Mouse (Mus musculus) kidney, embryonic 16.5 days (tissue): ENCODE measurements around the gene Gnaz. TPM values are rescaled to one million over a fixed set of nuclear protein-coding genes. Genes with fewer than 3 reads are reported as not detected.

Experiments
- ATAC-seq: fragments of 200-750 bp; cut with Nextera tagmentation; 2 replicates; pipeline ENCODE4 v1.8.0; 2017; ENCODE audit warnings: moderate TSS enrichment; ENCODE audit not compliant: low FRiP score, low TSS enrichment
- H3K27ac ChIP-seq: fragments of 300-500 bp; sonication (generic); 2 replicates; pipeline ENCODE4 v1.5.1; 2014; ENCODE audit warnings: low read length
- H3K27me3 ChIP-seq: fragments of 300-500 bp; sonication (generic); 2 replicates; pipeline ENCODE4 v1.6.1; 2014; ENCODE audit warnings: low read length, control low read depth, mixed read lengths; ENCODE audit not compliant: insufficient read depth
- H3K36me3 ChIP-seq: fragments of 300-500 bp; sonication (generic); 2 replicates; pipeline ENCODE4 v1.6.1; 2014; ENCODE audit warnings: low read length, control low read depth, mixed read lengths; ENCODE audit not compliant: insufficient read depth
- H3K4me1 ChIP-seq: fragments of 300-500 bp; sonication (generic); 2 replicates; pipeline ENCODE4 v1.6.1; 2014; ENCODE audit warnings: low read length, control low read depth, mixed read lengths; ENCODE audit not compliant: insufficient read depth
- H3K4me2 ChIP-seq: fragments of 300-500 bp; sonication (generic); replicated peaks from 2 replicates; pipeline ENCODE4 v1.6.1; 2014; ENCODE audit warnings: low read depth, low read length
- H3K4me3 ChIP-seq: fragments of 300-500 bp; sonication (generic); 2 replicates; pipeline ENCODE4 v1.5.1; 2014; ENCODE audit warnings: mild to moderate bottlenecking, low read length
- H3K9ac ChIP-seq: fragments of 300-500 bp; sonication (generic); replicated peaks from 2 replicates; pipeline ENCODE4 v1.6.1; 2014; ENCODE audit warnings: low read length
- H3K9me3 ChIP-seq: fragments of 300-500 bp; sonication (generic); 2 replicates; pipeline ENCODE4 v1.6.1; 2016; ENCODE audit warnings: low read length, control low read depth
- WGBS: fragments of 180-500 bp; shearing (Covaris S2); extraction: QIAGEN DNeasy Blood & Tissue Kit; methylation state at CpG from one replicate; pipeline ENCODE4 v1.1.7; 2014; 5-methylcytosine and 5-hydroxymethylcytosine counted together
- polyA plus RNA-seq: library from polyadenylated mRNA; unstranded; fragments of >200 nt; fragmentation: Nextera tagmentation; extraction: Ambion mirVana; gene quantifications from 2 replicates; pipeline ENCODE4 v1.2.1, GENCODE M21; 2015

The Gnaz gene
- polyA plus RNA-seq, 1 experiment from 2014 or later = 6.2 TPM

GRCm38 (mm10) chr10:74964380-74964779 lies 2.6 kb upstream of the Gnaz start:
- WGBS = 88% methylated on average over 1 of the region's 1 CpGs
- H3K4me3 ChIP-seq = no peak overlapping the region
- H3K4me1 ChIP-seq = peaks cover 20% of the 10 kb centered on the region
- H3K9me3 ChIP-seq = no peaks in the 10 kb centered on the region
- H3K27me3 ChIP-seq = peaks cover 14% of the 10 kb centered on the region
- H3K27ac ChIP-seq = no peak overlapping the region
- no peak overlapping the region for H3K4me2 ChIP-seq
- no peaks in the 10 kb centered on the region for H3K36me3 ChIP-seq
- H3K9ac ChIP-seq = no peak overlapping the region
- no peak for ATAC-seq

GRCm38 (mm10) chr10:74967651-74968267 lies 782 bp downstream of the Gnaz start:
- peak overlapping the region; percentile 96 for H3K4me2 ChIP-seq
- peak overlapping the region; percentile 70 for H3K4me3 ChIP-seq
- no peaks in the 10 kb centered on the region for H3K9me3 ChIP-seq
- ATAC-seq = peak; percentile 13; the same call in 1 of the 2 replicates
- peak overlapping the region; percentile 13; the same call in 1 of the 2 replicates for H3K27ac ChIP-seq
- H3K9ac ChIP-seq = peak overlapping the region; percentile 67
- peaks cover 26% of the 10 kb centered on the region for H3K4me1 ChIP-seq
- peaks cover 14% of the 10 kb centered on the region for H3K27me3 ChIP-seq
- H3K36me3 ChIP-seq = no peaks in the 10 kb centered on the region
- 4% methylated on average over 25 of the region's 25 CpGs for WGBS

GRCm38 (mm10) chr10:74969266-74969665 lies 2.3 kb downstream of the Gnaz start:
- Histone ChIP-seq H3K27me3 (peaks cover 14% of the 10 kb centered on the region), H3K4me3 (no peak overlapping the region), H3K27ac (no peak overlapping the region), H3K4me1 (peaks cover 26% of the 10 kb centered on the region), H3K9me3 (no peaks in the 10 kb centered on the region), H3K9ac (no peak overlapping the region), H3K4me2 (no peak overlapping the region), H3K36me3 (no peaks in the 10 kb centered on the region)
- 85% methylated on average over 2 of the region's 2 CpGs for WGBS
- ATAC-seq = no peak

GRCm38 (mm10) chr10:74973026-74973425 lies 6.0 kb downstream of the Gnaz start:
- WGBS = 64% methylated on average over 6 of the region's 6 CpGs
- H3K4me2 ChIP-seq = no peak overlapping the region
- no peak overlapping the region for H3K4me3 ChIP-seq
- H3K36me3 ChIP-seq = no peaks in the 10 kb centered on the region
- no peaks in the 10 kb centered on the region for H3K9me3 ChIP-seq
- no peaks in the 10 kb centered on the region for H3K27me3 ChIP-seq
- H3K9ac ChIP-seq = no peak overlapping the region
- no peak overlapping the region for H3K27ac ChIP-seq
- peaks cover 17% of the 10 kb centered on the region for H3K4me1 ChIP-seq
- no peak for ATAC-seq

GRCm38 (mm10) chr10:74975626-74976025 lies 8.6 kb downstream of the Gnaz start:
- Histone ChIP-seq H3K4me1 (no peaks in the 10 kb centered on the region), H3K4me3 (no peak overlapping the region), H3K4me2 (no peak overlapping the region), H3K27ac (no peak overlapping the region), H3K9me3 (no peaks in the 10 kb centered on the region), H3K27me3 (no peaks in the 10 kb centered on the region), H3K36me3 (no peaks in the 10 kb centered on the region), H3K9ac (no peak overlapping the region)
- no peak for ATAC-seq
- 70% methylated on average over 7 of the region's 7 CpGs for WGBS

- no peak overlapping the region for H3K27ac ChIP-seq
- H3K4me2 ChIP-seq = no peak overlapping the region
- no peak overlapping the region for H3K9ac ChIP-seq
- ATAC-seq = no peak
- H3K9me3 ChIP-seq = no peaks in the 10 kb centered on the region
- H3K4me3 ChIP-seq = no peak overlapping the region
- WGBS = 85% methylated on average over 7 of the region's 7 CpGs
- no peaks in the 10 kb centered on the region for H3K36me3 ChIP-seq
- no peaks in the 10 kb centered on the region for H3K27me3 ChIP-seq
- H3K4me1 ChIP-seq = no peaks in the 10 kb centered on the region
These were observed 9.5 kb downstream of the Gnaz start for GRCm38 (mm10) chr10:74976429-74976828.

- 49% methylated on average over 4 of the region's 4 CpGs for WGBS
- no peak for ATAC-seq
These were observed 11.1 kb downstream of the Gnaz start for GRCm38 (mm10) chr10:74978056-74978455.

GRCm38 (mm10) chr10:74981159-74981558 lies 14.2 kb downstream of the Gnaz start:
- no peaks in the 10 kb centered on the region for H3K36me3 ChIP-seq
- no peak overlapping the region for H3K27ac ChIP-seq
- no peak overlapping the region for H3K4me2 ChIP-seq
- no peak overlapping the region for H3K4me3 ChIP-seq
- no peak overlapping the region for H3K9ac ChIP-seq
- no peaks in the 10 kb centered on the region for H3K4me1 ChIP-seq
- WGBS = 89% methylated on average over 12 of the region's 12 CpGs
- H3K27me3 ChIP-seq = no peaks in the 10 kb centered on the region
- H3K9me3 ChIP-seq = no peaks in the 10 kb centered on the region
- no peak for ATAC-seq

More at GRCm38 (mm10) chr10:74978056-74978455, 11.1 kb downstream of the Gnaz start:
- Histone ChIP-seq H3K9ac (no peak overlapping the region), H3K4me2 (no peak overlapping the region), H3K27me3 (no peaks in the 10 kb centered on the region), H3K27ac (no peak overlapping the region), H3K4me1 (no peaks in the 10 kb centered on the region), H3K4me3 (no peak overlapping the region), H3K9me3 (no peaks in the 10 kb centered on the region), H3K36me3 (no peaks in the 10 kb centered on the region)

- ATAC-seq = no peak
- Histone ChIP-seq H3K27ac (no peak overlapping the region), H3K4me3 (no peak overlapping the region), H3K27me3 (no peaks in the 10 kb centered on the region), H3K4me2 (no peak overlapping the region), H3K9ac (no peak overlapping the region), H3K36me3 (no peaks in the 10 kb centered on the region), H3K9me3 (no peaks in the 10 kb centered on the region), H3K4me1 (0 out of 2 replicates have a peak, but pooled peaks cover 3% of the 10 kb centered on the region)
- WGBS = 76% methylated on average over 8 of the region's 8 CpGs
These were observed 16.2 kb downstream of the Gnaz start for GRCm38 (mm10) chr10:74983176-74983575.

- H3K27ac ChIP-seq = no peak overlapping the region
- H3K27me3 ChIP-seq = no peaks in the 10 kb centered on the region
- WGBS = 68% methylated on average over 14 of the region's 14 CpGs
- H3K4me3 ChIP-seq = no peak overlapping the region
- no peak overlapping the region for H3K4me2 ChIP-seq
- no peaks in the 10 kb centered on the region for H3K9me3 ChIP-seq
- H3K36me3 ChIP-seq = 0 out of 2 replicates have a peak, but pooled peaks cover 3% of the 10 kb centered on the region
- ATAC-seq = peak; percentile 21
- no peak overlapping the region for H3K9ac ChIP-seq
- H3K4me1 ChIP-seq = peaks cover 24% of the 10 kb centered on the region
These were observed 20.9 kb downstream of the Gnaz start for GRCm38 (mm10) chr10:74987698-74988470.
